Comparison of ENCODE assay signal across 8 mouse cellular contexts in genomic region chr15:79747998-79748397, GRCm38 (mm10). TPM values are rescaled to one million over a fixed set of nuclear protein-coding genes. Genes with fewer than 3 reads are reported as not detected.
DNase-seq lines count a peak whose midpoint lies in the region; ATAC-seq and TF ChIP-seq lines count a peak whose summit lies in the region.

No protein-coding gene starts in this region.

- TF ChIP-seq EP300 in heart, postnatal 0 days (IDR thresholded peaks at IDR 0.05; ENCODE audit: low read depth): no peak
- no peak for TF ChIP-seq EP300 in liver, embryonic 14.5 days (IDR thresholded peaks at IDR 0.05; ENCODE audit: low read depth)

- no peak overlapping the region for H3K4me2 ChIP-seq in heart, postnatal 0 days (ENCODE audit: low read depth, low read length)
- no peak overlapping the region for H3K4me2 ChIP-seq in liver, embryonic 14.5 days (ENCODE audit: low read depth)

- no peaks in the 10 kb centered on the region for H3K9me3 ChIP-seq in heart, postnatal 0 days (replicated peaks; ENCODE audit: control insufficient read depth, low read length)
- H3K9me3 ChIP-seq in liver, embryonic 14.5 days (ENCODE audit: control insufficient read depth, low read length): no peaks in the 10 kb centered on the region

- ATAC-seq in heart, postnatal 0 days (ENCODE audit: insufficient read depth, low read depth): no peak
- 0 out of 2 replicates have a peak, but pooled peaks have one; percentile 30 for ATAC-seq in common myeloid progenitor, adult 5-6 weeks (replicated peaks; ENCODE audit: low read depth, poor library complexity, severe bottlenecking)
- ATAC-seq in liver, embryonic 14.5 days (ENCODE audit: insufficient read depth): no peak
- ATAC-seq in monocyte, adult 5-6 weeks (replicated peaks; ENCODE audit: insufficient number of reproducible peaks, low FRiP score, low TSS enrichment, poor library complexity, severe bottlenecking): no peak; the same call in 1 of the 2 replicates

- no peak overlapping the region for H3K9ac ChIP-seq in heart, postnatal 0 days (replicated peaks; ENCODE audit: low read depth, low read length)
- no peak overlapping the region for H3K9ac ChIP-seq in liver, embryonic 14.5 days (replicated peaks)

- H3K36me3 ChIP-seq in heart, postnatal 0 days (replicated peaks; ENCODE audit: control insufficient read depth, insufficient read depth, low read length): no peaks in the 10 kb centered on the region; the same call in 1 of the 2 replicates
- H3K36me3 ChIP-seq in liver, embryonic 14.5 days (replicated peaks; ENCODE audit: control insufficient read depth, insufficient read depth, low read depth): no peaks in the 10 kb centered on the region

- TF ChIP-seq CTCF in heart, postnatal 0 days (IDR thresholded peaks at IDR 0.05; ENCODE audit: low read depth): peak; percentile 37
- peak; percentile 85 for TF ChIP-seq CTCF in liver, embryonic 14.5 days (IDR thresholded peaks at IDR 0.05; ENCODE audit: low read depth)

- H3K4me1 ChIP-seq in heart, postnatal 0 days (ENCODE audit: control insufficient read depth, insufficient read depth): peaks cover 4% of the 10 kb centered on the region; the same call in 1 of the 2 replicates
- H3K4me1 ChIP-seq in liver, embryonic 14.5 days (replicated peaks; ENCODE audit: control insufficient read depth in 2 of 2, insufficient read depth in 2 of 2, low read length in 1 of 2): peaks cover 2% of the 10 kb centered on the region in 2 experiments; a peak in 3 of 4 replicates

- no peak overlapping the region for H3K4me3 ChIP-seq in heart, postnatal 0 days (ENCODE audit: low read depth, low read length)
- H3K4me3 ChIP-seq in liver, embryonic 14.5 days (ENCODE audit: insufficient read depth in 1 of 2, low read depth in 2 of 2, low read length in 2 of 2): no peak overlapping the region

- intact Hi-C loops in heart, postnatal 10 days (cut with DNase I): no loop called here

- 72% methylated on average over 11 of the region's 11 CpGs for WGBS in heart, postnatal 0 days
- 61% methylated on average over 11 of the region's 11 CpGs for WGBS in liver, embryonic 14.5 days (ENCODE audit: insufficient replicate concordance)

- no peak overlapping the region for H3K27ac ChIP-seq in heart, postnatal 0 days (ENCODE audit: low read depth)
- no peak overlapping the region for H3K27ac ChIP-seq in liver, embryonic 14.5 days

- H3K27me3 ChIP-seq in heart, postnatal 0 days (ENCODE audit: control insufficient read depth, insufficient read depth, low read length): no peaks in the 10 kb centered on the region
- no peaks in the 10 kb centered on the region for H3K27me3 ChIP-seq in liver, embryonic 14.5 days (ENCODE audit: control insufficient read depth, insufficient read depth, low read length)

- DNase-seq in heart, postnatal 0 days (ENCODE audit: low spot score): no peak
- DNase-seq in heart, postnatal 10 days: no peak
- peak; percentile 59 for DNase-seq in B cell, adult 2 months
- DNase-seq in liver, embryonic 14.5 days (ENCODE audit: low read depth in 3 of 3, low spot score in 3 of 3): no peak
- peak; percentile 50 for DNase-seq in thymus, postnatal 14 days
- no peak for DNase-seq in right cerebral cortex, adult 2 months (ENCODE audit: low spot score in 2 of 2)

RNA-seq across cellular contexts. Expression of gene Sun2, which starts 5.7 kb away (rescaled TPM):
- total RNA-seq in heart, postnatal 0 days (2014; rRNA removed; ENCODE audit: low replicate concordance): 71.6 and 120 TPM in 2 replicates
- polyA plus RNA-seq in heart, postnatal 0 days (2015; fragmentation: Nextera tagmentation; extraction: Ambion mirVana): 3.6 and 4.0 TPM in 2 replicates
- total RNA-seq in heart, postnatal 10 days (2021): 10 to 100 TPM; 69.7 to 71.8 TPM
- 53.7 and 73.2 TPM in 2 replicates for total RNA-seq in common myeloid progenitor, adult 5-6 weeks (2017)
- 6.2 and 7.0 TPM in 2 replicates for polyA plus RNA-seq in liver, embryonic 14.5 days (2012; rRNA removed)
- polyA plus RNA-seq in liver, embryonic 14.5 days (2014; fragmentation: Nextera tagmentation; extraction: Ambion mirVana): 1.6 TPM in 2 replicates
- total RNA-seq in monocyte, adult 5-6 weeks (2017): 138 to 194 TPM (median 160 TPM) in 3 replicates

RNA-seq across cellular contexts. Expression of gene Dnal4, which starts 29.7 kb away (rescaled TPM):
- 25.9 and 35.5 TPM in 2 replicates for total RNA-seq in heart, postnatal 0 days (2014; rRNA removed; ENCODE audit: low replicate concordance)
- polyA plus RNA-seq in heart, postnatal 0 days (2015; fragmentation: Nextera tagmentation; extraction: Ambion mirVana): 35.5 and 38.9 TPM in 2 replicates
- total RNA-seq in heart, postnatal 10 days (2021): 10 to 100 TPM; 20.2 to 22.9 TPM
- total RNA-seq in common myeloid progenitor, adult 5-6 weeks (2017): 16.0 and 18.0 TPM in 2 replicates
- 5.5 TPM in 2 replicates for polyA plus RNA-seq in liver, embryonic 14.5 days (2012; rRNA removed)
- polyA plus RNA-seq in liver, embryonic 14.5 days (2014; fragmentation: Nextera tagmentation; extraction: Ambion mirVana): 6.3 and 6.8 TPM in 2 replicates
- total RNA-seq in monocyte, adult 5-6 weeks (2017): 8.3 to 15.0 TPM (median 9.1 TPM) in 3 replicates

RNA-seq across cellular contexts. Expression of gene Nptxr, which starts 56.6 kb away (rescaled TPM):
- 10.8 and 13.7 TPM in 2 replicates for total RNA-seq in heart, postnatal 0 days (2014; rRNA removed; ENCODE audit: low replicate concordance)
- polyA plus RNA-seq in heart, postnatal 0 days (2015; fragmentation: Nextera tagmentation; extraction: Ambion mirVana): 0.84 and 1.00 TPM in 2 replicates
- 1 to 10 TPM; 3.8 to 4.1 TPM for total RNA-seq in heart, postnatal 10 days (2021)
- 0.05 and 0.55 TPM in 2 replicates for total RNA-seq in common myeloid progenitor, adult 5-6 weeks (2017)
- 0.09 and 0.13 TPM in 2 replicates for polyA plus RNA-seq in liver, embryonic 14.5 days (2012; rRNA removed)
- polyA plus RNA-seq in liver, embryonic 14.5 days (2014; fragmentation: Nextera tagmentation; extraction: Ambion mirVana): 0.11 TPM in 1 of 2 replicates, not detected in the other
- total RNA-seq in monocyte, adult 5-6 weeks (2017): 0.10 TPM in 1 of 3 replicates, not detected in the others

RNA-seq across cellular contexts. Expression of gene Gtpbp1, which starts 57.4 kb away (rescaled TPM):
- 34.3 and 39.9 TPM in 2 replicates for total RNA-seq in heart, postnatal 0 days (2014; rRNA removed; ENCODE audit: low replicate concordance)
- polyA plus RNA-seq in heart, postnatal 0 days (2015; fragmentation: Nextera tagmentation; extraction: Ambion mirVana): 18.0 and 20.6 TPM in 2 replicates
- total RNA-seq in heart, postnatal 10 days (2021): 10 to 100 TPM; 36.1 to 37.8 TPM
- 55.1 and 66.9 TPM in 2 replicates for total RNA-seq in common myeloid progenitor, adult 5-6 weeks (2017)
- 23.5 and 23.7 TPM in 2 replicates for polyA plus RNA-seq in liver, embryonic 14.5 days (2012; rRNA removed)
- polyA plus RNA-seq in liver, embryonic 14.5 days (2014; fragmentation: Nextera tagmentation; extraction: Ambion mirVana): 22.6 and 28.2 TPM in 2 replicates
- 53.0 to 76.7 TPM (median 73.7 TPM) in 3 replicates for total RNA-seq in monocyte, adult 5-6 weeks (2017)

Comparison
In these comparisons a context has a peak if more than half of its experiments do, and no peak if none do; other contexts are left out.
1. DNase-seq: peak in B cell, adult 2 months (2 of 2) and thymus, postnatal 14 days (single experiment); none in heart, postnatal 0 days (single experiment), heart, postnatal 10 days (0 of 2), liver, embryonic 14.5 days (0 of 3) and right cerebral cortex, adult 2 months (0 of 2).